Mouse (Mus musculus) gastrocnemius, adult 8-10 months (tissue): ENCODE measurements around the gene Nipsnap3b. TPM values are rescaled to one million over a fixed set of nuclear protein-coding genes. Genes with fewer than 3 reads are reported as not detected.

Experiments
- DNase-seq, 2 experiments: peaks; one replicate each; pipeline ENCODE4 v3.0.0; 2022; ENCODE audit warnings: low spot score in 2 of 2
- total RNA-seq, 4 experiments: library from RNA; stranded (reverse); gene quantifications; 2 replicates each; pipeline ENCODE4 v1.2.4; 2022

The Nipsnap3b gene
- total RNA-seq, result 1 to 10 TPM; 1.3 to 2.0 (median 1.8) TPM

DNA sequence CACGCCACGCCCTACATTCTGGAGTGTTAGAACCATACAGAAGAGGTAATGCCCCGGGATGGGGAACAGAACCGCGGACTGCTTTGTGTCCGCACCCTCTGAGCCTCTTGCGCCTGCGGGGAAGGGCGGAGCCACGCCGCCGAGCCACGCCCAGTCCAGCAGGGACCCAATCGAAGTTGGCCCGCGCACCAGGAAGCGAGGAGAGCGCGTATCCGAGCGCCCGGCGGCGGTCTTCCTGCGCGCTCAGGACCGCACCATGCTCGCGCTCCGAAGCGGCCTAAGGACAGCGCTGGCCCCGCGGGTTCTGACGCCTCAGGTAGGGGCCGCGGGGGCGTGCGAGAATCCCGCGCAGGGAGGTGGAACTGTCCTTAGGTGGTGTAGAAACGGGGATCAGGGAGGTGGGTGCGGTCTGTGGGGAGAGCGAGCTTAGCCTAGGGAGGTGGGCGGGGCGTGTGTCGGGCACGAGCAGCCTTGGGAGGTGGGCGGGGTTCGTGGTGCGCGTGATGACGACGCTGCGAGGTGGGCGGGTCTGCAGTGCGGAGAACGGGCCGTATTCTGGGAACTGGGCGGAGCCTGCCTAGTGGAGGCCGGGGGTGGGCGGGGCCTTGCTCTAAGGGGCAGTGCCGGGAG is at the start of gene Nipsnap3b:
Gene Nipsnap3b, plus strand, starts transcription at position 149 of the 630 bp plus-strand sequence.
- DNase-seq, result peak; percentile 94 to 96

DNA sequence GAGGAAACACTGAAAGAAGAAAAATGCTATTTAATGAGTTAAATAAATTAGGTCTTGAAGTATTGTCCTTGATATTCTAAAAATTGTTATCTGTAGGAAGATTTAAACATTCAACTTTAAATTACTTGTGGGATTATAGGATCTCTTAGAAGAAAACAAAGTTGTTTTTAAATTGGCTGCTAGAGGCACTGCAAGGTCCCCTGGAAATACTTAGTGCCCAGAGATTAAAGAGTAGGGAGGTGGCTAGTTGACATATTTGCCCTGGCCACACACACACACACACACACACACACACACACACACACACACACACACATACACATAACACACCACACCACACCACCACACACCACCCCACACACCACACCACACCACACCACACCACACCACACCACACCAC is 47.4 kb upstream of the Nipsnap3b start, which contains the start of gene Olfr270:
Gene Olfr270, plus strand, starts transcription at position 301 of the 400 bp plus-strand sequence.
- no peak for DNase-seq

DNA sequence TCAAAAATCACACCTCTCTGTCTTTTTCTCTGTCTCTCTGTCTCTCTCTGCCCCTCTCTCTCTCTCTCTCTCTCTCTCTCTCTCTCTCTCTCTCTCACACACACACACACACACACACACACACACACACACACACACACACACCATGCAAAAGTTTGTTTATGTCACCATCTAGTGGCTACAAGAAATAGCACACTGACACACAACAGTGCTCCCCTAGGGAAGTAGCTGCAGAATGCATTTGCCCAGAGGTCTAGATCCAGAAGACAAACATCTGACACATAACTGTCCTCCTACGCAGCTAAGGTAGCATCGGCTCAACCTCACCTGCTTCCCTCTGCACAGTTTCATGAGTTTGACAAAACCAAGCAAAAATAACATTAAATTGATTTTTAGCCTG is 26.5 kb upstream of the Nipsnap3b start:
- no peak for DNase-seq

DNA sequence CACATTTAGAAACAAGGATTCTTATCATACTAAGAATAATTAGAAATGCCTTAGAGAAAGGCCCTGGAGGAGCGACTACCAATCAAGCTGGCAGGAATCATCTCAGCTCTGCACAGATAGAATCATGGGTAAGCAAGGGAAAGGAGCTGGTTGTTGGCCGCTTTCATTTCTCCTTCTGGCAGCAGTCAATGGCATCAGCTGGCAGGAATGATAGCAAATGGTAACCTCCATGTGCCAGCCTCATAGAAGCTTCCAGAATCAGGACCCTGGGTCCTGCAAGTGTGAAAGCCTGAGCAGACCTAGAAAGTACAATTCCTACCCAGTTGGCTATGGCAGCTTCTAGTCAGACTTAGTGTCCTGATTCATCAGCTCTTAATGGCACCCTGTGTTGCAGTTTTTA is 25.4 kb upstream of the Nipsnap3b start:
- DNase-seq, result no peak

DNA sequence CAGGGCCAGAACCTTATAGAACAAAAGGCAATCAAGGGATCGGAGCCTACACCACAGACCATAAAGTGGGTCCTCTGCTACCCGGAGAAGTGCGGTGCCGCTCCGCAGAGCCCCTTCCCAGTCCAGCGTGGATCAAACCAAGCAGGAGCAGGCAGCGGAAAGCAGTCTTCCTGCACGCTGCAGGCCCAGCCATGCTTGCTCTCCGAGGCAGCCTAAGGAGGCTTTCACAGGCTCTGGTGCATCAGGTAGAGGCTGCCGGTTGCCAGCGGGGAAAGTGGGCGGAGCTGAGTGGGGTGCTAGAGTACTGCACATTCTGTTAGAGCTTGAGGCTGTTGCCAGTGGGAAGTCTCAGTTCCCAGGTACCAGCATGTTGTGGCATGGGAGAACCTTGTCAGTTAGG is 22.4 kb upstream of the Nipsnap3b start, which contains the start of gene Nipsnap3a:
Gene Nipsnap3a, plus strand, starts transcription at position 25 of the 400 bp plus-strand sequence.
- no peak for DNase-seq

DNA sequence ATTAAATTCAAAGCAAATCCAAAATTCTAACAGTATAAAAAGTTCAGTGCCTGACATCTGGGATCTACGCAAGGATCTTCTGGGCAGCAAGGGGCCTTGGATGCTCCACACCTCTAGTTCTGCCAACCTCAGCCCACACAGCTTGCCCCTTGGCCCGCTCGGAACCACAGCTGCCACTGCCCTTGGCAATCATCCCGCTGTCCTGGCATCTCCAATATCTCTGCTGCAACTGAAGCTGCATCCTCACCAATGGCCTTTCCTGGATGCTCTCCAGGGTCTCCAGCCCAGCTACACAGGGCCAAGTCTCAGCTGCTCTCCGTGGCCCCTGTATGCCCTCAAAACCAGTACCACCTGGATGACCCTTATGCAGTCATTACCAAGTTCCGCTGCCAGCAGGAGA is 12.2 kb upstream of the Nipsnap3b start:
- peak in 1 of 2 experiments; percentile 24 for DNase-seq

DNA sequence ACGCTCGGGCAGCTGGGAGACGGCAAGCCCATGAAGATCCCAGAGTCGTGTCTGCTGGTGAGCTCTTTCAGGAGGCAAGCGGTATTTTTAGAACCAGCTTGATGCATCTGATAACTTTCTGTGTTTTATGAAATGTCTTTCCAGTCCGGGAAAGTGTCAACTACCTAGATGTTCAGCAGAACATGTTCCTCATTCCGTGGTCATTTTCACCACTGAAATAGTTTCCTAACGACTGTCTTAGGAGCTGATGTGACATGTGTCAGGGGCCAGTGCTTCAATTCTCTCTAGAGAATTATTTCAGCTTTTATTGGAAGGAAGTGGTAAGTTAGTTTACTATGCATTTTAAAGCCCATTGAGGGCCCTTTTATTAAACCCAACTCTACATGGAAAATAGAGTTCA is 11.5 kb upstream of the Nipsnap3b start:
- no peak for DNase-seq

DNA sequence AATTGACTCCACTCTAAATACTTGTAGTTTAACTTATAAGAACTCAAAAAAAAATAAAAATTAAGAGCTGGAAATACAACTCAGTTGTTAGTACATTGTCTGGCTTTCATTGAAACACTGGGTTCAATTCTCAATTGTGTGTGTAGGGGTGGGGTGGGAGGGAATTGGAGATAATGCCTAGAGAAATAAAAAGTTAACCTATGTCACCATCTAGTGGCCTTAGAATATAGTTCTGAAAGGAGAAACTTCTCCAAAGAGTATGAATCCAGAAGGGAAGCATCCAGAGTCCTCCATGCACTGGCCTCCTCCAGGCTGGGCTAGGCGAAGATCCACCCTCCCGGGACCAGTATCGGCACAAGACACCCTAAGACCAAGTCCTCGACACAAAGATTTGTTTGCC is 2.5 kb upstream of the Nipsnap3b start:
- DNase-seq, result no peak

DNA sequence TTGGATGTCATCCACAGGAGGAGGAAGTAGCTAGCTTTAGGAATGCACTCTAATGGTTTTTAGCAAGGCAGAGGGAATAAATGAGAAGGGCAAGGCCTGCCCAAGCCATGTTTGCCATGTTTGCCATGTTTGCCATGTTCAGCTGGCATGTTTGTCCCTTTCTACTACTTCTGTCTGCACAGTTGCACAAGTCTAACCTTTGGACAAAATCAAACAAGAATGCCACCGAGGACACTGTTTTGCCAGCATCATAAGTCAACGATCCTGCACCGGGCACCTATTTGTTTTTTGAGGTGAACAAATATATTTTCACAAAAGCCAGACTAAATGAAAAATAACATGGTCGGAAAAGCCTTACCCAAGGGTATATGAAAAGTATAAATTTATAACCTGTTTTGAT is 1.8 kb upstream of the Nipsnap3b start:
- DNase-seq, result no peak

DNA sequence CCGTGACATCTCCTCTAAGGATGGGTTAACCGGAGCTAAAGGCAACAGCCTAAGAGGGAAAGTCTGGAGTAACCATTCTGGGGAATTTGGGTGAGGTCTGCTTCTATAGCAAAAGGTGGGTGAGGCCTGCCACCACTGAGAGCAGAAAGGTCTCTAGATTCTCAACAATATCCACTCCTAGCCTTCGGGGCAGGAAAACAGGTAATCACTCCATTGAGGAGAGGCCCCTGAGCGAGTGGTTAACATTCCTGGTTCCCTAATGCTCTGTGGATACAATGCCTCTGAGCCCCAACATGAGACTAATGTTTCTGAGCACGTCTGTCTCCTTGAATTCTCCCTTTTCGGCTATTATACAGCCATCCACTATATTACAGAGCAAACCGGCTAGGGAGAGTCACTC is 2.7 kb downstream of the Nipsnap3b start:
- no peak for DNase-seq

DNA sequence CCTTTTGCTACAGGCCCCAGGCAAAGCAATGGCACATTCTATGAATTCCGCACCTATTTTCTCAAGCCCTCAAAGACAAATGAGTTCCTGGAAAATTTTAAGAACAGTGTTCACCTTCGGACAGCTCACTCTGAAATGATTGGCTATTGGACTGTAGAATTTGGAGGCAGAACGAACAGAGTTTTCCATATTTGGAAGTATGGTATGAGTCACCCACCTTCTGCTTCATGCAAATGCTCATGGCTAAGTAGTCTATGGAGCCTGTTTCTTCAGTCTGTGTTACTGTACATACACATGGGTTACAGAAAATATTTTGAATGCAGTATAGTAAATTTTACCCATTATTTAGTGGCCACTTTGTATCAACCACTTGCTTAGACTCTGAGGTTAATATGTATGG is 3.3 kb downstream of the Nipsnap3b start:
- no peak for DNase-seq

DNA sequence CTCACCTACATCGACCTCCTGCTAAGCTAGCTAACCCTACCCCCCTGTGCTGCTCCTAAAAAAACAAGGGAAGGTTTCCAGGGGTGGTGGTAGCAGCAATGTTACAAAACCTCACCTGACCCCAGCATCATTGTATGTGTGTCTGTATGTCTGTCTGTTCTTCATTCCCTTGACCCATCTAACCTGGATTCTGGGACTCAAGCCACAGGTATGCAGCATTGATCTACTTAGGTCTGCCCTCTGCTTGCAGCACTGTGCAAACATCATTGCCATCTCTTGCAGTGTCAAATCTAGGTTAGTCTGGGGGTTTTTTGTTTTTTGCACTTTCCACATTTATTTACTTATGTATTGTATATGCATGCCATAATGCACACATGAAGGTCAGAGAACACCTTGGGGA is 6.7 kb downstream of the Nipsnap3b start:
- no peak for DNase-seq

DNA sequence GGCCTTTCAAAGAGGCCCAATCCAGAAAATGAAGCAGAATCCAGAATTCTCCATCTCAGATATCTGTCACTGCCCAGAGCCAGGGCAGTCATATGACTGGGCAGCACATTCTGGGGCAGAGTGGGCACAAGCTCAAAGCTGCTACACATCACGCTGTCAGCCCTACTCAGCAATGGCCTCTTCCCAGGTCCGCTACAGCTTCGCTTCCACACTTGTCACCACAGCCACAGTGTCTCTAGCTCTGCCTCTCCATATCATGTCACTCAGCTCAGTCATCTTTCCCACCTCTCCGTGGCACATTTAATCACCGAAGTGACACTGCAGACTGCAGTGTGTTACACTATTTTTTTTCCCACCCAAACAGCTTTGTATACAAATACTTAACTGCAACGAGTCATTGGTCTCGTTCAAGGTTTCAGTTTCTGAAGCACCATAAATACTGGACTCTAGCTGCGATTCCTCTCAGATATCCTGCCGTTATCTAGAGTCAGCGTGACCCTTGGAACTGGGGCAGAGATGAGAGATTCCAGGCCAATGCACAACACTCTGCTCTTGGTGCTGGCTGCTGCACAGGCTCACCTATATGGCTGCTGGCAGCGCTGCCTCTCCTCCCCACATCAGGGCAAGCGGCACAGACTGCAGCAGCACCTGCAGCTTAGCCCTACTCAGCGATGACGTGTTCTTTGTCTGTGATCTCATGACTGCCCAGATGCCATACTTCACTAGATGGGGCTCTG is 11.7 kb downstream of the Nipsnap3b start:
- DNase-seq, result no peak

DNA sequence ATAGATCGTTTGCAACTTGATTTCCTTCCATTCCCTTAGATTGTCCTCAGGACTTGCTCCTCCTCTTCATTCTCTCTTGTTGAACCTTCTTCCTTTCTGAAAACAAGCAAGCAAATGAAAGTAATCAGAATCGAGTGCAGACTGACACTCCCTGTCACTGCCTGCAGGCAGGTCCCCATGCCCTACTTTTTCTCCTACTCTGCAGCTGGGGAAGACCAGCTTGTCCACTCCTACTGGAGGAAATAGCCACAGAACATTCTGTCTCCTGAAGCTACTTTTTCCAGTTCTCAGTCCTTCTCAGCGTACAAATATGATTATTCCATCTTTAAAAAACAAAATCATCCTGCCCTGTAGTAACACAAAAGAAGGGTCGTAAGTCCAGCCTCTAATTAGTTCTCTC is 12.7 kb downstream of the Nipsnap3b start:
- DNase-seq, result no peak

DNA sequence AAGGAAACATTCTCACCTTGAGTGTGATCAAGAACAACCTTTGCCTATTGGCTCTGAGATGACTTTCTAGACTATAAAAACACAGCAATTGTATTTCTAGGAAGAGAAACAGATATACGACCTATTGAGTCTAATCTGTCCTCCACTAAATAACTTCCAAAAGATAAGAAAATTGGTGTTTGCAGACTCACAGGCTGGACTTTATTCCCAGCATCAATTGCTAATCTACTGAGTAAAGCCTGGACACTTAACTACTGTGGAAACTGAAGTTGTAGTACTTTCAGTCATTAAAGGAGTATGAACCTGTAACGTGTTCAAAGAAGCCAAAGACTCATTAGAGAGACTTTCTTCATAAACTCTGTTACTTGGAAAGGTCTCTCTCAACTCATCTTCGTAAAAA is 16.1 kb downstream of the Nipsnap3b start:
- DNase-seq, result no peak

DNA sequence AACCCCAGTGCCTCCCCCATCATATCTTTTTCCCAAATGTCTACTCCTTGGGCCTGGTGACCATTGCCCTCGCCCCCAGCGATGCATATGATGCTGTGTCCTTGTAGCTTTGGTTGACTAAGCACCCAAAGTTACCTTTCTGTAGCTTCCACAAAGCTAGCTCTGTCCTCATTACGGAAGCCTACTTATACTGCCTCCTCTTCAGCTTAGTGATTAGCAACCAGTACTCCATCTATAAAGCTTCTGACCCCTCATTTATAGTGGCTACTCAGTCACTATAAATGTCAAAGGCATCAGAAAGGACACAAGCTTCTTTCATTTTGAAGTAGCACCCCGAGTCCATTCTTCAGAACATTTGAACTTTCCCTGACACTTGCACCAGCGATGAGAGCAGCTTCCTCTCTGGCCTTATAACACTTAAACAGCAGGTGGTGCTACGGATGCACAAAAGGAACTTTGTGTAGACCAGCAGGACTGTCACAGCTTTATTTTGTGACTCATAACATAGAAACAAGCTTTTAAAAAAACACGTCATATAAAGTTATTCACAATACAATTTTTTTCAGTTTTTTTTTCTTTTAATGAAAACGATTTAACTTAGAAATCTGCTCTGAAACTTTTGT is 18.8 kb downstream of the Nipsnap3b start:
- no peak for DNase-seq

DNA sequence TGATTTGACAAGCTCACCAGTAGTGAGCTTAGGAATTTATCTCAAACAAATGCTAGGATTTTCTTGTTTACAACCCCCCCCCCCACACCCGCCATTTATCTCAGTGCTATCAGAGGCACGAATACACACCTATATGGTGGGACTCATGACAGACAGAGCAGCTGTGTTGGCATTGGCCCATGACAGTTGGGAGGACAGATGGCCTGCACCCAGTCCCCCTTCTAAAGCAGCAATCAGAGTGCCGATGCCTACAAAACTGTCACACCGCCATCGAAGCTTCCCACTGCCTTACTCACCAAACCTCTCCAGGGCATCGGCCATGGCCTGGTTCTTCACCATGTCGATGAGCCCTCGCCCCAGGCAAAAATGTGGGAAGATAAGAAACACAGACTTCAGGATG is 32.1 kb downstream of the Nipsnap3b start:
- DNase-seq, result no peak

DNA sequence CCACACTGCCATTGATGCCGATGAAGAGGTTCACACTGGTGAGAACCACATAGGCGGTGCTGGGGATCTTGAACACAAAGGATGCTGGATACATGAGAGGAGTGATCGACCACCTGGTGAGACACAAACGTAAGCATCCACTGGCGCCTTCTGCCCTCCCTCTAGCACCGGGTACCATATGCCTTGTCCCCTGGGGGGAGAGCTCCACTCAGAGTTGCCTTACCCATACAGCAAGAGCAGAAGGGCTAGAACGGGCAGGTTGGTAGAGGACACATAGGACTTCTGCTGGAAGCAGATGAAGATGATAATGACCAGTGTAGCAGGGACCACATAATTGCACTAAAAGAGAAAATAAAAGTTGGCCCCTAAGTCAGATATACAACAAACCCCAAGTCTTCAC is 34.1 kb downstream of the Nipsnap3b start:
- DNase-seq, result no peak

DNA sequence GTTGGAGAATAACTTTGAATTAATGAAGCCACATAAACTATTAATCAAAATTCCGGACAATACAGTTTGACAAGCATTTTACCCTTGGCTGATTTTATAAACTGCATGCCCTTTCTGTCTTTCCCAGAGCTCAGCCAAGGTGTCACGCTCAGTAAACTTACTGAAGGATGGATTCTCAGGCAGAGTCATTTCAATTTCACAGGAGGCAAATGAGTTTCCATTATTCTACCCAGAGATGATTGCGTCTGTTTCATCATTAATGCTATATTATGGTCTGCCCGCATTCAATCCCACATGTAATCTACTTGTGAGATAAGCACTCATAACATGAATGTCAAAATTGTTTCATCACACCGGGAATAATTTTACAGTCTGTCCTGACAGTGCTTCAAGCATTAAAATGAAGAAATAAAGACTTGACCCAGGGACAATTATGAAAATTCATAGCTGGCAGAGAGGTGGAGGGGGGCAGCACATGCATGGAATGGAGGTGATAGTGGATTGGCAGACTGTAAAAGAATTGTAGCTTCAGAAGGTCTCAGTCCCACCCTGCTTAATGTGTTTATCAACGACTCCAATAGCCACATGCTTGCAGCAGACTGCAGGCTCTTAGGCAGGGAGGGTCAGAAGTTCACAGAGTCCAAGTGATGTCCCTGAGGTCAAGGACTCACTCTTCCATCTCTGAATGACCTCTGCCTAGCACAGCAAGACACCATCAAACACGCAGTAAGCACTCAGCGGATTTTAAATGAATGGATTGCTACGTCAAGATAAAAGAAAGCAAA is 34.8 kb downstream of the Nipsnap3b start:
- no peak for DNase-seq

DNA sequence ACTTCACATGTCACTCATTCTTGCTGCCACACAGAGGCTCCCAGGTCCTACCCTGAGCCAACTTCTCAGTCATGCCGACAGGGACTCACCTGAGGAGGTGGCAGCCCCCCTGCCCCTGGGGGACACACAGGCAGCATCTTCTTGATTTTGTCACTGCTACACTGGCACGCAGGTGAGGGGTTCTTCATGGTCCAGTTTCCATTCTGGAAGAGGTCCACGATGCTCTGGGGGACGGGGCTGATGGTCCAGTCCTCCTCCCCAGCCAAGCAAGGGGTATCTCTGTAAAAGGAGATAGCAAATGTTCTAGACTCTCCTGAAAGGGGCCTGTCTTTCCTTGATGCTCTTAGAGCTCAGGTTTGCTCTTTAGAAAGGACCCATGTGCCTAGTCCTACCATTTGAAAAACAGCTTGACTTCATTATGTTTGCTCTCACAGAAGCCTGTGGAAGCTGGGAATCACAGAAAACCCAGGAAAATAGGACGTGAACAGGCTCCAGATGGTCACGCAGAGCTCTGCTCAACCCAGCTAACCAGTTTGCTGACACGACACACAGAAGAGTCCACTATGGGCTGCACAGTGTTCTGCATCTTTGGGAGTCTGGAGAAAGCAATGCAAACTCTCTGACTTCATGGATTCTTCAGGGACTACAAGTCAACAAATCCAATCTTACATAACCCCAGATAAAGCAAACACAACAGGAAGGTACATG is 50.8 kb downstream of the Nipsnap3b start:
- DNase-seq, result no peak
